ENCODE assay signal across 10 mouse cellular contexts in the genomic region with DNA sequence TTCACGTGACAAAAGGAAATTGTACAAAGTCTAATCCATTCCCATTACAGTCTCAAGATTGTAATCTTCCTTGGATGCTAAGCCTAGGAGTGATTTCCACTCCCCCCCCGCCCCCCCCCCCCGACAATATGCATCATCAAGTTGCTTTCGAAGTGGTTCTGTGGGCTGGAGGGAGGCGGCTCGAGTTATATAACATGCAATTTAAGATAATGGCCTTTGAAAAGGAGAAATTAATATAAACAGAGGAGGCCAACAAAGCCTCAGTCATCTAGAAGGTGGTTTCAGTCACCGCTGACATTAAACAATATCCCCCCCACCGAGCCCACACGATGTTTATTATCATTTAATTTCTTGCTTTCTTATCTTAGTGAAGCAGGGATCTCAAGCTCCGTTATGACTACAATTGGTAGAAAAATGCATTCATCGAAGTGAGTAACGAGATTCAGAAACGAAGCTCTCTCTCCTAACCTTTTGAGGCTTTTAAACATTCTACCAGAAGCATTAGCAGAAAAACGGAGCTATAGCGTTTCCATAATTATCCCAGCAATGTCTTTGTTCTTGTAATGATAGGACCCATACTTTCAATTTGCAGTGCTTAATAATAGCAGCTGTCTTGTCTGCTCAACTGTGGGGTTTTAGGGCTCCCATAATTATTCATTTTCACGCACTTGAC.
DNase-seq lines count a peak whose midpoint lies in the region; ATAC-seq and TF ChIP-seq lines count a peak whose summit lies in the region.
"Had no signal": no experiment of that assay in that cellular context is flagged by ENCODE, and none has a peak within 500 bp of the region (broad histone marks: within the 10 kb centered on the region; RNA-seq: fewer than 3 reads in every experiment).

No protein-coding gene starts in this region.

- no peak overlapping the region for H3K9ac ChIP-seq in heart, embryonic 14.5 days (ENCODE audit: low read length)
- peak overlapping the region; percentile 2; the same call in 1 of the 2 replicates for H3K9ac ChIP-seq in forebrain, embryonic 14.5 days (ENCODE audit: low read length)
- peak overlapping the region; percentile 34; the same call in 1 of the 2 replicates for H3K9ac ChIP-seq in midbrain, embryonic 16.5 days (ENCODE audit: low read depth, low read length)
- no peak overlapping the region for H3K9ac ChIP-seq in heart, embryonic 11.5 days (ENCODE audit: low read depth, low read length)
- H3K9ac ChIP-seq: liver, embryonic 14.5 days had no signal

- WGBS in heart, embryonic 14.5 days, result 63% methylated on average over 16 of the region's 16 CpGs
- WGBS in forebrain, embryonic 14.5 days, result 2% methylated on average over 16 of the region's 16 CpGs
- 3% methylated on average over 16 of the region's 16 CpGs for WGBS in midbrain, embryonic 16.5 days
- 56% methylated on average over 16 of the region's 16 CpGs for WGBS in heart, embryonic 11.5 days (ENCODE audit: insufficient replicate concordance)

- no peaks in the 10 kb centered on the region for H3K36me3 ChIP-seq in heart, embryonic 14.5 days (ENCODE audit: control insufficient read depth, insufficient read depth, low read length)
- H3K36me3 ChIP-seq in forebrain, embryonic 14.5 days (ENCODE audit: control insufficient read depth, insufficient read depth, low read length), result no peaks in the 10 kb centered on the region
- no peaks in the 10 kb centered on the region for H3K36me3 ChIP-seq in midbrain, embryonic 16.5 days (ENCODE audit: control insufficient read depth, insufficient read depth, low read length)
- H3K36me3 ChIP-seq in heart, embryonic 11.5 days (ENCODE audit: control insufficient read depth, insufficient read depth, low read length), result no peaks in the 10 kb centered on the region

- no peaks in the 10 kb centered on the region for H3K9me3 ChIP-seq in heart, embryonic 14.5 days (ENCODE audit: control insufficient read depth, low read length)
- H3K9me3 ChIP-seq in forebrain, embryonic 14.5 days (replicated peaks; ENCODE audit: control insufficient read depth, low read length), result no peaks in the 10 kb centered on the region
- H3K9me3 ChIP-seq in midbrain, embryonic 16.5 days (replicated peaks; ENCODE audit: control insufficient read depth, low read length, poor library complexity, severe bottlenecking), result no peaks in the 10 kb centered on the region
- H3K9me3 ChIP-seq in heart, embryonic 11.5 days (replicated peaks; ENCODE audit: control insufficient read depth, low read length), result no peaks in the 10 kb centered on the region

- H3K4me3 ChIP-seq in heart, embryonic 14.5 days (ENCODE audit: control insufficient read depth in 1 of 2, insufficient read depth in 1 of 2, low read depth in 1 of 2, low read length in 2 of 2), result no peak overlapping the region
- H3K4me3 ChIP-seq in forebrain, embryonic 14.5 days (ENCODE audit: low read depth, low read length), result peak overlapping the region; percentile 1; the same call in 1 of the 2 replicates
- peak overlapping the region; percentile 1; the same call in 1 of the 2 replicates for H3K4me3 ChIP-seq in midbrain, embryonic 16.5 days (ENCODE audit: low read depth, low read length)
- no peak overlapping the region for H3K4me3 ChIP-seq in heart, embryonic 11.5 days (ENCODE audit: low read depth, low read length)
- H3K4me3 ChIP-seq: heart, adult 2 months had no signal

- ATAC-seq in heart, embryonic 14.5 days (ENCODE audit: insufficient number of reproducible peaks, insufficient read depth, low FRiP score, low read depth), result no peak
- peak; percentile 62 for ATAC-seq in forebrain, embryonic 14.5 days
- peak; percentile 43 for ATAC-seq in midbrain, embryonic 16.5 days
- no peak for ATAC-seq in heart, embryonic 11.5 days (replicated peaks; ENCODE audit: insufficient number of reproducible peaks, low FRiP score, low TSS enrichment)

- TF ChIP-seq CTCF in brain, embryonic 14.5 days (IDR thresholded peaks at IDR 0.05; ENCODE audit: borderline replicate concordance, extremely low read depth, insufficient read depth, insufficient read length), result no peak

- no peak overlapping the region for H3K27ac ChIP-seq in heart, embryonic 14.5 days (replicated peaks in 1 of 2; ENCODE audit: control insufficient read depth in 1 of 2, insufficient read depth in 1 of 2, low read depth in 2 of 2, low read length in 2 of 2)
- H3K27ac ChIP-seq in forebrain, embryonic 14.5 days (ENCODE audit: low read depth, low read length), result peak overlapping the region; percentile 71
- H3K27ac ChIP-seq in midbrain, embryonic 16.5 days (ENCODE audit: low read length), result peak overlapping the region; percentile 77
- H3K27ac ChIP-seq in heart, embryonic 11.5 days (ENCODE audit: low read depth, low read length), result no peak overlapping the region
- H3K27ac ChIP-seq: heart, adult 2 months; liver, embryonic 14.5 days had no signal

- H3K27me3 ChIP-seq in heart, embryonic 14.5 days (ENCODE audit: control insufficient read depth, insufficient read depth, low read length), result no peaks in the 10 kb centered on the region
- H3K27me3 ChIP-seq in forebrain, embryonic 14.5 days (replicated peaks; ENCODE audit: control insufficient read depth, insufficient read depth, low read length), result no peaks in the 10 kb centered on the region
- H3K27me3 ChIP-seq in midbrain, embryonic 16.5 days (ENCODE audit: control insufficient read depth, insufficient read depth, low read depth, low read length), result no peaks in the 10 kb centered on the region
- H3K27me3 ChIP-seq in heart, embryonic 11.5 days (ENCODE audit: control insufficient read depth, insufficient read depth, low read length), result no peaks in the 10 kb centered on the region

- DNase-seq in heart, adult 18-20 months, result no peak
- DNase-seq in brain, embryonic 14.5 days (ENCODE audit: low read depth), result peak; percentile 87
- DNase-seq in forebrain, embryonic 14.5 days (ENCODE audit: low spot score), result peak; percentile 77
- DNase-seq in layer of hippocampus, postnatal 25 days (ENCODE audit: extremely low spot score in 1 of 2, low spot score in 1 of 2), result no peak
- DNase-seq in thymus, postnatal 14 days, result no peak
- DNase-seq: heart, adult 2 months had no signal

- 0 out of 2 replicates have a peak overlapping the region, but pooled peaks have one; percentile 6 for H3K4me2 ChIP-seq in heart, embryonic 14.5 days (ENCODE audit: low read length)
- H3K4me2 ChIP-seq in forebrain, embryonic 14.5 days (ENCODE audit: low read length), result peak overlapping the region; percentile 37
- peak overlapping the region; percentile 44 for H3K4me2 ChIP-seq in midbrain, embryonic 16.5 days (ENCODE audit: low read length)
- H3K4me2 ChIP-seq in heart, embryonic 11.5 days, result no peak overlapping the region

- no peak for TF ChIP-seq POLR2A in brain, embryonic 14.5 days (IDR thresholded peaks at IDR 0.05; ENCODE audit: borderline replicate concordance, extremely low read depth, insufficient read depth, insufficient read length, poor library complexity, severe bottlenecking)

- no peaks in the 10 kb centered on the region for H3K4me1 ChIP-seq in heart, embryonic 14.5 days (ENCODE audit: control insufficient read depth in 2 of 2, insufficient read depth in 2 of 2, low read length in 2 of 2)
- peaks cover 10% of the 10 kb centered on the region; the same call in 1 of the 2 replicates for H3K4me1 ChIP-seq in forebrain, embryonic 14.5 days (ENCODE audit: control insufficient read depth, insufficient read depth, low read length)
- peaks cover 16% of the 10 kb centered on the region for H3K4me1 ChIP-seq in midbrain, embryonic 16.5 days (ENCODE audit: control insufficient read depth, insufficient read depth, low read length)
- H3K4me1 ChIP-seq in heart, embryonic 11.5 days (ENCODE audit: control insufficient read depth, insufficient read depth, low read length), result no peaks in the 10 kb centered on the region

Comparison
In these comparisons a context has a peak if more than half of its experiments do, and no peak if none do; other contexts are left out.
1. ATAC-seq: peak in forebrain, embryonic 14.5 days (single experiment) and midbrain, embryonic 16.5 days (single experiment); none in heart, embryonic 14.5 days (single experiment) and heart, embryonic 11.5 days (single experiment).
2. H3K27ac ChIP-seq: peak in forebrain, embryonic 14.5 days (single experiment) and midbrain, embryonic 16.5 days (single experiment); none in heart, embryonic 14.5 days (0 of 2) and heart, embryonic 11.5 days (single experiment).
3. H3K4me3 ChIP-seq: peak in forebrain, embryonic 14.5 days (single experiment) and midbrain, embryonic 16.5 days (single experiment); none in heart, embryonic 14.5 days (0 of 2) and heart, embryonic 11.5 days (single experiment).
4. H3K9ac ChIP-seq: peak in forebrain, embryonic 14.5 days (single experiment) and midbrain, embryonic 16.5 days (single experiment); none in heart, embryonic 14.5 days (single experiment) and heart, embryonic 11.5 days (single experiment).
5. DNase-seq: peak in brain, embryonic 14.5 days (single experiment) and forebrain, embryonic 14.5 days (single experiment); none in heart, adult 18-20 months (0 of 2), layer of hippocampus, postnatal 25 days (0 of 2) and thymus, postnatal 14 days (single experiment).